Mouse (Mus musculus) CD4-positive, CD25-positive, alpha-beta regulatory T cell, adult 2 months (primary cell): ENCODE data around the gene Atp1a2.

Experiments used
- DNase-seq: peaks from one replicate; pipeline ENCODE4 v3.0.0-alpha.2; 2012; ENCODE audit warnings: low read depth, low spot score

Gene Atp1a2

DNA sequence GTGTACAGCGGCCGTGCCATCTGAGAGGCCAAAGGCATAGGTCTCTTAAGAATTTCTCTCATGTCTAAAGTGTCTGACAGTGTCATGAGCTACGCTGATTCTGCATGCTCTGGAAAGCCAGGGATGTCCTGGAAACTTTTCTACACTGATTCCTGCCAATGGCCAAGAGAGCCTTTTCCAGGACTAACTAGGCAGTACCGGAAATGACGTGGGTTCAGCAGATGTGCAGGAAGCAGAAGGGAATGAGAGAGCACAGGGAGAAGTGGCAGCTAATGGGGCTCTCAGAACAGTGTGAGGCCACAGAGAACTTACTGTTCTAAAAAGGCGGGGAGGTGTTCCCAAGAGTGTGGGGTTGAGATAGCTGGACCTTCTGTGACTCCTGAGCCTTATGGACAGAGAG lies 24.5 kb downstream of the Atp1a2 start:
- DNase-seq: no peak

DNA sequence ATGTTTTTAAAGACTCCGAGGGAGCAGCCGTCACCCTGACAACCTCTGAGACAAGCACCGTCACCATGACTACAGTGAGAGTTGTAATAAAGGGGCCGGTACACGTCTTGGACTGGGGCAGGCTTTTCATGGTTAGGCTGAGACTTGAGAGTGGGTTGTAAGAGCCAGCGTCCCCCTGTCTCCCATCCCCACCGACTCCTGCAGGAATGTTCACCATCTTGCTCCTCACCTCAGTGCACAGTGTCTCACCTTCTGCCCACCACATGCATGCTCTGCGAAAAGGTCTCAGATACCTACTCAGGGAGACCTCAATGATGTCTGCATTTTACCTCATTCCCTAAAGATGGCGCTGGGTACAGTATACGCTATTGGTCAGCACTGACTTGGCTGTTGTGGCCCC lies 26.1 kb downstream of the Atp1a2 start:
- no peak for DNase-seq

DNA sequence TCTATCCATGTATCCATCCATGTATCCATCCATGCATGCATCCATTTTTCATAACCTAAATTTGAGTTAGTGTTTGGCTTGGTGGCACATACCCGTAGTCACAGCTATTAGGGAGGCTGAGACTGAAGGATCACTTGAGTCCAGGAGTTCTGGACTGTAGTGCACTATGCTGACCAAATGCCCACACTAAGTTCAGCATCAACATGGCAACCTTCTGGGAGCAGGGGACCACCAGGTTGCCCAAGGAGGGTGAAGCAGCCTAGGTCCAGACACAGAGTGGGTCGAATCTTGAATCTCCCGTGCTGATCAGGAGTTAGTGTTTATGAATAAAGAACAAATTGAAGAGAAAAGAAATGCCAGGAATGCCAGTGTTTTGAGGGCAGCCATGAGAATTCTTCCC lies 26.7 kb downstream of the Atp1a2 start:
- DNase-seq: no peak

DNA sequence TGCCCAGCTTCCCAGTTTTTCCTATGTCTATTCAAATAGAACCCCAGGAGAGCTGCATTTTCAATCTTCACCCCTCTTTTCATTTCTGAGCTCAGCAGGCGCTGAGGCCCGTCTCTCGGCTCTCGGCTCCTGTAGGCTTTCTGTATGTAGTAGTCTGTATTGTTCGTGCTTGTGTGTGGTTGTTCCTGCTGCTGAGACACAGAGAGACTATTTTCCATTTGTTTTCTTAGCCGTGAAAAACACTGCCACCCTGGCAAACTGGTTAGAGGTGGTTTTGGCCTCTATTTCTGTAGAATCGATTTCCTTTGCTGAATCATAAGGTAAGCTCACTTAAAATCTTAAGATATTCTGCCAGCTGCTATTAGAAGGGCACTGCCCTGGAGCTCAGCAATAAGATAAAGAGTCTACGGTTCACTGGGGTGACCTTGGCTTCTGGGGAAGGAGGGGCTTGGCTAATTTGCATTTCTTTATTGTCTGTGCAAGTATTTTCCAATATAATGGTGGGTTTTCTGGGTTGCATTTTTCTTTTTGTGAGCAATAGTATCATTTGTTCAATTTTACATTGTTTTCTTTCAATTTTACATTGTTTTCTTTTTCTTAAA lies 36.3 kb downstream of the Atp1a2 start, which contains the start of gene Igsf8:
TSS of gene Igsf8 (plus strand) at position 165 of the 602 bp plus-strand sequence.
- no peak for DNase-seq

DNA sequence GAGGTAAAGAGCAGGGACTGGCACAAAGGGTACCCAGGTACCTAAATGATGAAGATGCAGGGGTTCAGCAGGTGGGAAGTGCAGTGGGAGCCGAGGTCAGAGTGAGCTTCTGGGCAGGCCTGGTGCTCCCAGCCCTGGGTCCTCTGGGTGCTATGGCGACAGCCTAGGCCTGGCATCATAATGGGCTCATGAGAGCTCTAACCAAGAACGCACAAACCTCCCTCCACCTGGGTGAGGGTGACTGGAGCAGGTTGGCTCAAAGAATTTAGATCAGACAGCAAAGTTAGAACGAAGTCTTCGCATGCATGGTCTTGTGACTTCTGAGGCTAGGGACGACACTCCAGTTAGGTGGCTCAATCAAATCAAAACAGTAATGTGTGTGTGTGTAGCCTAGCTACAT lies 39.5 kb downstream of the Atp1a2 start, which contains the start of gene Atp1a4:
TSS of gene Atp1a4 (minus strand) at position 101 of the 400 bp plus-strand sequence.
- no peak for DNase-seq

DNA sequence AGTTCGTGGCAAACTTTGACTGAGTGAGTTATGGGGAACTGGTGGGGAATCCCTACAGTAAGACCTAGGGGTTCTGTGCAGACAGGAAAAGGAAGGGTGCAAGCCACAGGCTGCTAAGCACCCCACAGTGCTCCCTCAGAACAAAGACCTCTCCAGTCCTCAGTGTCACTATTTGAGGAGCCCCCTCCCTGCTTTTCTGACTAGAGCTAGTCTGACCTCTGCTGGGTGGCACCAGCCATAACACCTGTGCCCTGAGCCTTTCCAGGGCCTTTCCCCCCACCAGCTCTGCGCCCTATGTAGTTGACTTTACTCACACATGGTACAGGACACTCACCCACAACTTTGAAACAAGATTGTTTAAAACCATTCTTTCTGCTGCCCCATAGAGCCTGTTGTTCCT lies 50.2 kb downstream of the Atp1a2 start:
- peak; percentile 65 for DNase-seq

DNA sequence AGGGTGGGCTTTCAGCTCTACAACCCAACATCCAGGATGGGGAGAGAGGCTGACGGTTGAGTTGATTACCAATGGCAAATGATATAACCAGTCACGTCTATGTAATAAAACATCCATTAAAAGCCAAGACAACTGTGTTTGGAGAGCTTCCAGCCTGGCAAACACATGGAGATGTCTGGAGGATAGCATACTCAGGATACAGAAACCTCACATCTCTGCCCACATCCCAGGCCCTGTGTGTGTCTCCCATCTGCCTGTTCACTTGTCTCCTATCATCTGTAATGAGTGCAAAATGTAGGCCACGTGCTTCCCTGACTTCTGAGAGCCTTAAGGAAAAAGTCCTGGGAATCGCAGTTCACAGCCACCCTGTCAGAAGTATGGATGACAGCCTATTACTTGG lies 50.6 kb downstream of the Atp1a2 start:
- no peak for DNase-seq

DNA sequence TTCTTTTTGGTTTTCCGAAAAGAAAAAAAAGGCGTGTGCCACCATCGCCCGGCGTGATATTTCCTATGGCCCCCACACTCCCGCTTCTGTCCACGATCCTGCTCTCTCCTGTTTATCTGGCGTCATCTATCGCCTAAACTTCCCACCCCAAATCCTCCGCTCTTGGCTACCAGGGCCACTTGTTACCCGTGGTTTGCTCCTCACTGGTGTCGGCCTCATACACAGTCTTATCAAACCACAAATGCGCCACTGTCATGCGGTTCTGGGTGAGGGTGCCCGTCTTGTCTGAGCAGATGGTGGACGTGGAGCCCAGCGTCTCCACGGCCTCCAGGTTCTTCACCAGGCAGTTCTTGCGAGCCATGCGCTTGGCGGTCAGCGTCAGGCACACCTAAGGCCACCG lies 53.2 kb downstream of the Atp1a2 start:
- DNase-seq: peak; percentile 7

DNA sequence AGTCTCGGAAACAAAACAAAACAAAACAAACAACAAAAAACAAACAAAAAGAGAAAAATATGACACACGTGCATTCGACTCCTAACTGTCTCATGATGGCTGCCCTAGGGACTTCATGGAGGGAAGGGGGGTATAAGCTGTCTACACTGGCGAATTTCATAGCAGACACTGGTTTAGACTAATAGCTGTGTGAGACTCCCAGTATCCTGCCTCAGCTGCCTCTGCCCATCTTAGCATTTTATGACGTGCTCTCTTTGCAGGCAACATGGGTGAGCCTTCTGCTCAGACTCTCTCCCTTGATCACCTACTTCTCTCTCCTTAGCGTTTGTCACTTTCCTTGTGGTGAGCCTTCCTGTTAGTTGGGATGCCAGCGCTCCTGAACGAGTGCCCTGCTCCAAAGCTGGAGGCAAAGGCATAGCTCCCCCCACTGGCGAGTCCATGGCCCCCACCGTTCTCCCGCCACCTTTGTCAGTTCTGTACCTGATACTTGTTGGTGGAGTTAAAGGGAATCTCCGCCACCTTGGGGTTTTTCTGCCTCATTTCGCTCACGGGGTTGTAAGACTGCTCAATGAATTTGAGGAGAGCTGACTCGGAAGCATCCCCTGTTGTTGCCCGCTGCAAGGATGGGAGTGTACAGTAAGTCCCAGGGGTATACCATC lies 54.2 kb downstream of the Atp1a2 start:
- DNase-seq: peak; percentile 8

DNA sequence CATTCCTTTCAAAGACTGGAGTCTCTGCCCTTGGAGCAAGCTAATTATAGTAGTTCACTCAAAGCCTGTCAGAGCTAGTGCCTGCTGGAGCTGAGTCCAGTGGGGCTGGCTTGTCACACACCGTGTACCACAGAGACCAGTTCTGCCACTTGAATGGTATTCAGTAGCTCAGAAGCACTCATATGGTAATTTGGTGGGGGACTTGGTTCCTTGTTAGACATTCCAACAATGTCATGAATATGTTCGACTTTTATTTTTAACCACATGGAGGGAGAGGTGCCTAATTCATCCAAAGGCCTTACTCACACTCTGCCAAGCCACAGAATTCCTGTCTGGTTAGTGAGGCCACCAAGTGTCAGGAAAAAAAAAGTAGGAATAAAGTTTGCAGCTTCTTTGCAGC lies 55.5 kb downstream of the Atp1a2 start:
- no peak for DNase-seq

DNA sequence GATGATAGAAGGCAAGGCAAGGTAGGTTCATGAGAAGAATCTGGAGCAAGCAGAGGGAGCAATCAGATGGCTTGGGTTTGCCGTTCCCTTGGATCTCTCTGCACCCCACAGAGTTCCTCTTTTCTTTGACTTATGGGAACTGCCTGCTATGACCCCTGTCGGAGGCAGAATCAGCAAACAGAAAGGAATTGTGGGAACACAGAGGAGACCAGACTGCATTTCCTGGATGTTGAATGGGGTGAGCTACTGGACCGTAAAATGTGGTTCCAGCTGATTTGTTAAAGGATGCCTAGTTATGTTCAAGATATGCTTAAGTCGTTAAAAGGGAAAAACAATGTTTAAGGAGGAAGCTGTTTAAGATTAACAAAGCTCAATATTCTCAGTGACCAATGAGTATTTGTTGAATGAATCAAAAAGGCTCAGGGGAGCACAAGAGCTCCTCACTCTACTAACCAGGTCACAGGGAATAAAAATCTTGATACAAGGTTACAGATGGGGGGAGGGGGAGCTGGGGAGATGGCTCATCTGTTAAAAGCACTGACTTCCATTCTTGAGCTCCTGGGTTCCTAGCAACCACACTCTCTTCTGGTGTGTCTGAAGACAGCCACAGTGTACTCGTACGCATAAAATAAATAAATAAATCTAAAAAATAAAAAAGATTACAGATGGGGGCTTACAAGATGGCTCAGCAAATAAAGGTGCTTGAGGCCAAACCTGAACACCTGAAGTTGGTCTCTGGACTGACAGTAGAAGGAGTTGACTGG lies 56.7 kb downstream of the Atp1a2 start:
- no peak for DNase-seq

DNA sequence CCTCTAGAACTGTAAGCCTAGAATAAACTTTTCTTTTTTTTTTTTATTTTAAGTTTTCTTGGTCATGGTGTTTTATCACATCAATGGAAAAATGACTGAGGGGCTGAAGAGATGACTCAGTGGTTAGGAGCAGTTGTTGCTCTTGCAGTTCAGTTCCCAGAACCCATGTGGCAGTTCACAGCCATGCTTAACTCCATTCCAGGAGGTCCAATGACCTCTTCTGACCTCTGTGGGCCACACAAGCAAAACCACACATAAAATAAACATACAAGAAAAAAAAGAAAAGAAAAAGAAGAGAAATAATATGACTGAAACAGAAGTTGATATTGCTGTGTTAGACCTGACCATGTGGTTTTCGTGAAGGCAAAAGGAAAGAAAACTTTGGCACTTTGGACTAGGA lies 68.6 kb downstream of the Atp1a2 start:
- no peak for DNase-seq

DNA sequence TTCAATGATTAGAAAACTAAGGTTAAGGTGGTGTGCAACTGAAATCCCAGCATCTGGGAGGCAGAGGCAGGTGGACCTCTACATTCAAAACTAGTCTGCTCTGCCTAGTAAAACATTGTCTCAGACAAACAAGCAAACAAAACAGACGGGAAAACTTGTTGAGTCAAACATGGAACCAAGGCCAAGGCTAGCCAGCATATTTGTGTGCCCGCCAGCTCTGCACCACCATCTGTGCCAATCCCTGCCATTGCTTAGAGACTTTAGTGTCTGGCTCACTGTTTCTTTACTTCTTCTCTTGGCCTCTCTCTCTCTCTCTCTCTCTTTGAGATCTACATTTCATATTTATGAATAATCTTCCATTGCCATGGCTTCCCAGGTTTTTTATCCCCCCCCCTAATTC lies 69.7 kb downstream of the Atp1a2 start:
- no peak for DNase-seq
